Mouse (Mus musculus): ENCODE results near the gene Orc2. TPM values are rescaled to one million over a fixed set of nuclear protein-coding genes. Genes with fewer than 3 reads are reported as not detected.

The Orc2 gene
- polyA plus RNA-seq, 1 experiment from 2014 or later = 34.0 TPM

DNA sequence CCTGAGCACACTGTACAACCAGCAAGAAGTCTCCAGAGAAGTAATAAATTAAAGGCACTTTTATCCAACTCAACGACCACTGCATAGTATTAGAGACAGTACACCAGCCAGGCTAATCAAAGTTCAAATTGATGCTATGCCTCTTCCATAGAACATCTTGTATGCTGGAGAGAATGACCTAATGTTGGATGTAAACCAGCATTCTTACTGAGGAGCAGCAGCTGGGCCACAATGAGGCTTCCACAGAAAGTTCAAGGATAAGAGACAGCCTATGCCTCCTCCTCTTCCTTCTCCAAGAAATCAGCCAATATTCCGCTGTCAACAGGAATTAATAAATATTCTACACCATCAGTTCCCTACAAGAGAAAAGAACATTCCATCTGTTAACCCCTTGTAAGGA lies 41.0 kb downstream of the Orc2 start:
- no peaks in the 10 kb centered on the region for H3K4me1 ChIP-seq
- no peak overlapping the region for H3K4me2 ChIP-seq
- H3K4me3 ChIP-seq = no peak overlapping the region
- H3K9me3 ChIP-seq (replicated peaks) = no peaks in the 10 kb centered on the region
- H3K9ac ChIP-seq = no peak overlapping the region
- 92% methylated on average over 2 of the region's 2 CpGs for WGBS
- no peak overlapping the region for H3K27ac ChIP-seq
- H3K27me3 ChIP-seq = no peaks in the 10 kb centered on the region
- peaks cover 90% of the 10 kb centered on the region for H3K36me3 ChIP-seq (ENCODE audit: poor library complexity, severe bottlenecking)
- no peak for ATAC-seq

DNA sequence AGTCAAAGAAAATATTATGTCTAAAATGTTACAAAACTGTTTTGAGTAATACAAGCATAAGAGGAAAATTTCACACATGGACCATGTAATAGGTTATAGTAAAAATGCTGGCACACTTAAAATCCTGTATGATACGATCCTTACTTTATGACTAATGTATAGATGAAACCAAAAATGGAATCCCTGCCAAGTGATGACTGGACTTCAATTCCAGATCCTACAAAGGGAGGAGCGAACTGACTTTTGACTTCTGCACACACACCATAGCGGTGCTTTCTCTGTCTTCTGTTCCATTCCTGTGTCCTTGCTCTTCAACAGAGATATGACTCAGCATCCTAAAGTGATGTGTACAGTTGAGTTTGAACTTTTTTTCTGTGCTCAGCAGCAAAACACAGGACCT lies 44.3 kb downstream of the Orc2 start:
- Histone ChIP-seq H3K4me1 (no peaks in the 10 kb centered on the region), H3K27me3 (no peaks in the 10 kb centered on the region), H3K4me3 (no peak overlapping the region), H3K36me3 (ENCODE audit: poor library complexity, severe bottlenecking) (peaks cover 96% of the 10 kb centered on the region), H3K9ac (no peak overlapping the region), H3K27ac (no peak overlapping the region), H3K9me3 (replicated peaks) (no peaks in the 10 kb centered on the region), H3K4me2 (no peak overlapping the region)
- 94% methylated on average over 3 of the region's 3 CpGs for WGBS
- no peak for ATAC-seq

DNA sequence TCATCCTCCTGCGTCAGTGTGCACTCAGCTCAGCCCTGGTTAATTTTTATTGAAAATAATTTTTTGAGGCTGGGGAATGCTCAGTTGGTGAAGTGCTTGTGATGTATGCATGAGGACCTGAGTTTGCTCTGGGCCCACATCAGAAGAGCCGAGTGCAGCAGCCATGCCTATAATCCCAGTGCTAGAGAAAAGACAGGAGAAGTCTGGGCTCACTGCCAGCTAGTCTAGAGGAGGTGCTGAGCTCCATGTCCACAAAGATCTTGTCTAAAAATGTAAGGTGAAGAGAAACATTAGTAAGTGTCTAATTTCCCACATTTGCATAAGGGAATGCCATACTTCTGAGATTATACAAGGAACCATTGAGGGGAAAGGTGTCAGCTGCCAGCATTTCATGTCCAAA lies 46.0 kb downstream of the Orc2 start:
- H3K4me1 ChIP-seq = no peaks in the 10 kb centered on the region
- 69% methylated on average over 2 of the region's 2 CpGs for WGBS
- no peak for ATAC-seq
- no peaks in the 10 kb centered on the region for H3K27me3 ChIP-seq
- H3K36me3 ChIP-seq (ENCODE audit: poor library complexity, severe bottlenecking) = peaks cover 97% of the 10 kb centered on the region
- no peak overlapping the region for H3K4me3 ChIP-seq
- no peak overlapping the region for H3K9ac ChIP-seq
- no peak overlapping the region for H3K27ac ChIP-seq
- no peak overlapping the region for H3K4me2 ChIP-seq
- no peaks in the 10 kb centered on the region for H3K9me3 ChIP-seq (replicated peaks)

DNA sequence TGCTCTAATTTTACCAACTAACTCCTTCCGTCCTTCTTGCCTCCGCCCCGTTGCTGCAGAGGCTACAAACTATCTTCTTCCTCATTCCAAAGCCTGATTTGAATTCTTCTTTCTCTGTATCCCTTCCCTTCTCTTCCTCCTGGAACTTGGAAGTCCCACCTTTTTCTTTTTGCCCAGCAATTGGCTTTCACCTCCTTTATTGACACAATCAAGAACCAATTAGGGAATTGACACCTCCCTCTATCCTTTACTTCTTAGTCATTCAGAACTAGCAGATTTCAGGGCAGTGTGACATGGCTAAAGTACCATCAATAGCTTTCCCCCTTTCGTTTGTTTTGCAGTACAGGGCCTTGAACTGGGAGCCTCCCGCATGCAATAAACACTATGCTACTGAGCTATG lies 46.7 kb downstream of the Orc2 start:
- no peak overlapping the region for H3K4me2 ChIP-seq
- H3K4me1 ChIP-seq = no peaks in the 10 kb centered on the region
- no peak overlapping the region for H3K4me3 ChIP-seq
- no peaks in the 10 kb centered on the region for H3K9me3 ChIP-seq (replicated peaks)
- no peak for ATAC-seq
- no peak overlapping the region for H3K9ac ChIP-seq
- H3K27me3 ChIP-seq = no peaks in the 10 kb centered on the region
- WGBS = 91% methylated on average over 5 of the region's 5 CpGs
- no peak overlapping the region for H3K27ac ChIP-seq
- peaks cover 97% of the 10 kb centered on the region for H3K36me3 ChIP-seq (ENCODE audit: poor library complexity, severe bottlenecking)

DNA sequence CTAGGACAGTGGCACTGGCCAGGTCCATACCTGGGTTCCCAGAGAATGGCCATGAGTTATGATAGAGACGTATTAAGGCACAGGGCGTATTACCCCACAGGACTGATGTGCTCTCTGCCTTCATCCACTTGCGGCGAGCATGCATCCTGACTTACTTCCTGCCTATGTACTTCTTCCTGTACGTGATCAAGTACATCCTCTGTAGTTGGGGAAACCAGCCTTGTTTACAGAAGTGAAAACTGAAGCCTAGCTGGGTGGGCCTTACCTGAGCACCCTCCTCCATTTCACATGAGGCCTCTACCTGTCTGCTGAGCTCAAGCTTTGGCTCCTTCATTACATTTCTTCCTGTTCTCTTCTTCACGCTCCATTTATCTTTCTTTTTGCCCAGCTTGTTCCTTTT lies 50.6 kb downstream of the Orc2 start:
- Histone ChIP-seq H3K9ac (no peak overlapping the region), H3K27me3 (no peaks in the 10 kb centered on the region), H3K9me3 (replicated peaks) (no peaks in the 10 kb centered on the region), H3K27ac (no peak overlapping the region), H3K36me3 (ENCODE audit: poor library complexity, severe bottlenecking) (peaks cover 90% of the 10 kb centered on the region), H3K4me2 (no peak overlapping the region), H3K4me1 (no peaks in the 10 kb centered on the region), H3K4me3 (no peak overlapping the region)
- WGBS = 94% methylated on average over 6 of the region's 6 CpGs
- no peak for ATAC-seq

DNA sequence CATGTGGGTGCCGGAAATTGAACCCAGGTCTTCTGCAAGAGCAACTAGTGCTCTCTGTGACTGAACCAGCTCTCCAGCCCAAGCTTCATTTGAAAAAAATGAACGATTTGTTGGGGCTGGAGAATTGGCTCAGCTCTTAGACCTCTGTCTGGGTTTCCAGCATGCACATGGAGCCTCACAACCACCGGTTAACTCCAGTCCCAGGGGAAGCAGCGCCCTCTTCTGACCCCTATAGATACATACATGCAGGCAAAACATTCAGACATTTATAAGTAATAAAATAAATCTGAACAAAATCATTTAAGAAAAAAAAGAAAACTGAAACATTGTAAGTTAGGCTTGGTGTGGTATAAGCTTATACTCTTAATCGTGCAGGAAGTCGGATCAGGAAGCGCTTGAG lies 56.5 kb downstream of the Orc2 start:
- Histone ChIP-seq H3K4me1 (peaks cover 20% of the 10 kb centered on the region), H3K4me2 (no peak overlapping the region), H3K4me3 (no peak overlapping the region), H3K36me3 (ENCODE audit: poor library complexity, severe bottlenecking) (peaks cover 51% of the 10 kb centered on the region), H3K9ac (no peak overlapping the region), H3K9me3 (replicated peaks) (no peaks in the 10 kb centered on the region), H3K27me3 (no peaks in the 10 kb centered on the region), H3K27ac (no peak overlapping the region)
- no peak for ATAC-seq
- 92% methylated on average over 7 of the region's 7 CpGs for WGBS

DNA sequence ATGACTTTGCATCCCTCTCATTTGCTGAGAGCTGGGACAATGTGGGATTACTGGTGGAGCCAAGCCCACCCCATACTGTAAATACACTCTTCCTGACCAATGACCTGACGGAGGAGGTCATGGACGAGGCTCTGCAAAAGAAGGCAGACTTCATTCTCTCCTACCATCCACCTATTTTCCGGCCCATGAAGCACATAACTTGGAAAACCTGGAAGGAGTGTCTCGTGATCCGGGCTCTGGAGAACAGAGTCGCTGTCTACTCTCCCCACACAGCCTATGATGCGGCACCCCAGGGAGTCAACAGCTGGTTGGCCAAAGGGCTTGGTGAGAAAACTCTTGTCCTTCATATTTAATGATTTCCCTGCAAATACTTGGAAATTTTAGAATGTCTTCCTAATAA lies 57.1 kb downstream of the Orc2 start:
- Histone ChIP-seq H3K9ac (no peak overlapping the region), H3K4me3 (no peak overlapping the region), H3K4me2 (no peak overlapping the region), H3K4me1 (peaks cover 20% of the 10 kb centered on the region), H3K27me3 (no peaks in the 10 kb centered on the region), H3K36me3 (ENCODE audit: poor library complexity, severe bottlenecking) (peaks cover 45% of the 10 kb centered on the region), H3K9me3 (replicated peaks) (no peaks in the 10 kb centered on the region), H3K27ac (no peak overlapping the region)
- ATAC-seq = no peak
- 97% methylated on average over 7 of the region's 7 CpGs for WGBS

DNA sequence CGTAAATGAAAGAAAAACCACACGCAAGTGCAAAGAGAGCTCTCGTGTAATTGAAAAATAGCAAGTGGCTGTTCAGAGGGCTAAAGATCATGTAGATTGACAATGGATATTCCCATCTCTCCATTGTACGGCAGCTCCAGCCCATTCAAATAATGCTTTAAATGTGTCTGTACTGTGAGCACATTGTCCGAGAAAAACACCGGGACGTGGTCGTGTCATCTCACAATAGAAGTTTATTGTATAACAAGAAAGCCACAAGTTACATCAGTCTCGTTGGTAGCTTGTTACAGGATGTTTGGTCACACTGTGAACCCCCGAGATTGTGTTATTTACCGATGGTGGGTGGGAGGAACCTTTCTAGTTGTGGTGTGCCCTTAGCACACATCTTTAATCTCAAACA lies 59.0 kb downstream of the Orc2 start:
- peaks cover 20% of the 10 kb centered on the region for H3K4me1 ChIP-seq
- peak; percentile 0 for ATAC-seq
- H3K4me3 ChIP-seq = peak overlapping the region; percentile 68
- H3K9ac ChIP-seq = peak overlapping the region; percentile 85
- no peaks in the 10 kb centered on the region for H3K9me3 ChIP-seq (replicated peaks)
- no peaks in the 10 kb centered on the region for H3K27me3 ChIP-seq
- H3K36me3 ChIP-seq (ENCODE audit: poor library complexity, severe bottlenecking) = peaks cover 36% of the 10 kb centered on the region
- 4% methylated on average over 11 of the region's 11 CpGs for WGBS
- peak overlapping the region; percentile 69 for H3K4me2 ChIP-seq
- H3K27ac ChIP-seq = peak overlapping the region; percentile 88

DNA sequence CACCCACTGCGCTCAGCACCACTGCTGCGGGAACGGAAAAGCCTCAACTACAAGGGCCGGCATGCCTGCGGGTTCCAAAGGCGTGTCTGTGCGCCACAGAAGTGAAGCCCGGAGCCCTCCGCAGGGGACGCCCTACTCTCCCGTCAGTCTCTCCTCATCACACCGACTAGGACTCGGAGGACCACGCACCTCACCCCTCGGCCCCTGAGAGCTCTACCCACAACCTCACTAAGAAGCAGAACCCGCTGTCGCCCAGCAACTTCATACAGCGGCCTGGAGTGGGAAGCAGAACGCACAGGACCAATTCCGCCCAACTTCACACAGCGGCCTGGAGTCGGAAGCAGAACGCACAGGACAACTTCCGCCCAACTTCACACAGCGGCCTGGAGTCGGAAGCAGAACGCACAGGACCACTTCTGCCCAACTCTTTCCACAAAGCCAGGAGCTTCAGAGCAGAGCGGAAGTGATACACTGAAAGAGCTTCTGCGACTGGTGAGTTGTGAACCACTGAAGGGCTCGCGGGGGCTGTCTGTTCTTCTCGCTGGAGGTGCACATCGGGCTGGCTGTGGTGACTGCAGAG lies 59.7 kb downstream of the Orc2 start, which contains the start of the genes Nif3l1 and Ppil3:
Gene Nif3l1, plus strand, starts transcription at position 9 of the 580 bp plus-strand sequence.
Gene Ppil3, minus strand, starts transcription at position 344 of the 580 bp plus-strand sequence.
- peak; percentile 97 for ATAC-seq
- H3K27me3 ChIP-seq = no peaks in the 10 kb centered on the region
- peaks cover 20% of the 10 kb centered on the region for H3K4me1 ChIP-seq
- H3K9me3 ChIP-seq (replicated peaks) = no peaks in the 10 kb centered on the region
- WGBS = under 1% methylated on average over 33 of the region's 33 CpGs
- peak within 1 kb of the TSS; percentile 69 for H3K4me2 ChIP-seq
- H3K9ac ChIP-seq = peak within 1 kb of the TSS; percentile 85
- H3K27ac ChIP-seq = peak within 1 kb of the TSS; percentile 88
- H3K4me3 ChIP-seq = peak within 1 kb of the TSS; percentile 68
- H3K36me3 ChIP-seq (ENCODE audit: poor library complexity, severe bottlenecking) = peaks cover 34% of the 10 kb centered on the region

DNA sequence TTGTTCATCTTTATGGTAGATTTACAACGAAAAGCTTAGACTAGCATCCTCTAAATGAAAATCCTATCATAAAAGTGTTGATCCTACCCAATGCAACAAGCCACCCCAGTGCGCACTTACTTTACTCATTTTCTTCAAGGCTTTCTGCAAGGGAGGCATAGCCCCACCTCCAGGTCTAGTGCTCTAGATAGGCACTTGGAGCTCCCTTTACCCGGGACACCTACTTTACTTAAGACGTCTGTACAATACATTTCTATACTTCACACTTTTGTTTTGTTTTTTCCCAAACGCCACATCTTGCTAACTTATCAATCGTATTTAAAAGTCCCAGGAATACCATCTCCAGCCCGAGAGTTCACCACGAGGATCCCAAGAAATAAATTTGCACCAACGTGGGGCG lies 60.2 kb downstream of the Orc2 start:
- Histone ChIP-seq H3K27me3 (no peaks in the 10 kb centered on the region), H3K4me2 (peak overlapping the region; percentile 69), H3K9ac (peak overlapping the region; percentile 85), H3K27ac (peak overlapping the region; percentile 88), H3K36me3 (ENCODE audit: poor library complexity, severe bottlenecking) (peaks cover 38% of the 10 kb centered on the region), H3K4me3 (peak overlapping the region; percentile 68), H3K4me1 (peaks cover 20% of the 10 kb centered on the region), H3K9me3 (replicated peaks) (no peaks in the 10 kb centered on the region)
- ATAC-seq = no peak
- 12% methylated on average over 10 of the region's 10 CpGs for WGBS

DNA sequence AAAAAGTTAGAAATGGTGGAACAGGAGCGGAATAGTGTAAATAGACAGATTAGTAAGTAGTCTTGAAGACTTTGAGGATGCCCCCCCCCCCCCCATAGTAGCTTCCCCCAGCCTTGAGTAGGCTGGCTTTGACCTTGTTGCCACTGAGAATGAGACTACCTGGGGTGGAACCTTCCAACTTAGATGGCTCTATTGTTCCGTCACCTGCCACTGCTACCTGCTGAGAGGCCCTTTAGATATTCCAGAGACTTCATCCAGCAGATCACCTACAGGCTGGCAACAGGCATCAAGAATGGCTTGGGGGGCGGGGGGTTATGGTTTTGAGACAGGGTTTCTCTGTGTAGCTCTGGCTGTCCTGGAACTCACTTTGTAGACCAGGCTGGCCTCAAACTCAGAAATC lies 80.4 kb downstream of the Orc2 start:
- peak overlapping the region; percentile 80; the same call in 1 of the 2 replicates for H3K4me2 ChIP-seq
- WGBS = 79% methylated on average over 3 of the region's 3 CpGs
- H3K27me3 ChIP-seq = no peaks in the 10 kb centered on the region
- no peak overlapping the region for H3K9ac ChIP-seq
- H3K4me3 ChIP-seq = no peak overlapping the region
- H3K27ac ChIP-seq = no peak overlapping the region
- peaks cover 16% of the 10 kb centered on the region for H3K36me3 ChIP-seq (ENCODE audit: poor library complexity, severe bottlenecking)
- 0 out of 2 replicates have a peak, but pooled peaks have one; percentile 0 for ATAC-seq
- H3K9me3 ChIP-seq (replicated peaks) = no peaks in the 10 kb centered on the region
- H3K4me1 ChIP-seq = peaks cover 19% of the 10 kb centered on the region

DNA sequence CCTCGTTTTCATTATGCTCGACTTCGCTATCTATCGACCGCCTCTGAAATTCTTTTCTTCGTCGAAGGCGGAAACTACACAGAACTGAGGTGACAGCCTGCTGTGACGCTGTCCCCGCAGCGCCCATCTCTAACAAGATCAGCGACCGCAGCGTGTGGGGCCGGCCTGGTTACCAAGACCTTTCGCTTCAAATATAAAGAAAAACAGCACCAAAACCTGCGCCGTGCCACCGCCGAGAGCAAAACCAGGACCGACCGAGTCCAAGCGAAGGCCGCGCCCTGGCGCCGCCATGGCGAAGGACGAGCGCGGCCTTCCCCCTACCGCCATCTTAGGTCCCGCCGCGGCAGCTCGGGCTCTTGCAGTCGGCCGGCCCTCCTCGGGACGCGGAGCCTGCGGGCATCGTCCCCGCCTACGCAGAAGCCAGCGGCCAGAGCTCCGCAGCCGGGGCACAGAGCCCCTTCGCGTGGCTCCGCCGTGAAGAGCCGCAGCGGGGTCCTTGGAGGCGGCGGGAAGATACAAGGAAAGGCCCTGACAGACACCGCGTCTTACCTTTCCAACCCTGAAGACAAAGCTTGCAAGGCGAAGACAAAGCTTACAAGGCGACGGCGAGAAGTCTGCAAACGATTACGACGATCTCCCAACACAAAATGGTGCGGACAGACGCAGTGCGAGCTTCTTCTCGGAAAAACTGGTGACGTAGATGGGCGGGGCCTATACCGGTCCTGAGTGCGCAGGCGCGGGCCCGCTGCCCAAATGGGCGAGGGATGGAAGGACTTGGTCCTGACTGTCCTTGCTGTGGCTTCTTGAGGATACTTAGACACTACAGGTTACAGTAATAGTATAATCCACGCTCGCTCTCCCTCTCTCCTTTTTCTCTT lies 81.3 kb downstream of the Orc2 start, which contains the start of gene Clk1:
Gene Clk1, minus strand, starts transcription at position 696 of the 878 bp plus-strand sequence.
- H3K4me3 ChIP-seq = peak within 1 kb of the TSS; percentile 100
- H3K9me3 ChIP-seq (replicated peaks) = no peaks in the 10 kb centered on the region
- ATAC-seq = peak; percentile 95
- peak within 1 kb of the TSS; percentile 99 for H3K27ac ChIP-seq
- H3K4me1 ChIP-seq = peaks cover 19% of the 10 kb centered on the region
- WGBS = under 1% methylated on average over 79 of the region's 79 CpGs
- H3K27me3 ChIP-seq = no peaks in the 10 kb centered on the region
- H3K36me3 ChIP-seq (ENCODE audit: poor library complexity, severe bottlenecking) = peaks cover 25% of the 10 kb centered on the region
- peak within 1 kb of the TSS; percentile 100 for H3K9ac ChIP-seq
- peak within 1 kb of the TSS; percentile 80 for H3K4me2 ChIP-seq

All from forebrain, embryonic 13.5 days (tissue).